Mouse (Mus musculus) T-helper 17 cell (primary cell): ENCODE results near the gene Ube2d1.

Experiments used
- in situ Hi-C, 2 experiments: fragments of 300-600 bp; cut with MboI, MseI; formaldehyde crosslinking; loops; 1 replicate in 1 of 2; 2 replicates in 1 of 2; pipeline ENCODE4 v1.15.1; 2025; ENCODE audit warnings: high pct_unique_total_duplicates in 2 of 2

Gene Ube2d1

GRCm38 (mm10) chr10:71285126-71285580, at the start of gene Ube2d1:
Gene Ube2d1 (minus strand): TSS chr10:71285262.
- in situ Hi-C loops: no loop called here

- in situ Hi-C loops: loop anchor here in 1 of 2 experiments (25.0 kb wide), 1 partner anchor 1329 kb away; the partner anchor contains the start of gene Zwint
Observed at GRCm38 (mm10) chr10:71332859-71333258, 47.8 kb upstream of the Ube2d1 start.

GRCm38 (mm10) chr10:71332376-71332775, 47.3 kb upstream of the Ube2d1 start:
- in situ Hi-C loops: loop anchor here in 1 of 2 experiments (25.0 kb wide), 1 partner anchor 1330 kb away; the partner anchor contains the start of gene Zwint

- in situ Hi-C loops: loop anchor here in 1 of 2 experiments (25.0 kb wide), 1 partner anchor 1330 kb away; the partner anchor contains the start of gene Zwint
Observed at GRCm38 (mm10) chr10:71331908-71332307, 46.8 kb upstream of the Ube2d1 start.

GRCm38 (mm10) chr10:71330070-71330469, 45.0 kb upstream of the Ube2d1 start:
- in situ Hi-C loops: loop anchor here in 1 of 2 experiments (25.0 kb wide), 1 partner anchor 1332 kb away; the partner anchor contains the start of gene Zwint

GRCm38 (mm10) chr10:71329295-71329694, 44.2 kb upstream of the Ube2d1 start:
- in situ Hi-C loops: loop anchor here (5.0 to 25.0 kb wide), 2 partner anchors 73 to 1333 kb away; partner anchors contain the start of gene Zwint (in 1 of the 2)

GRCm38 (mm10) chr10:71328870-71329269, 43.8 kb upstream of the Ube2d1 start:
- in situ Hi-C loops: loop anchor here (5.0 to 25.0 kb wide), 2 partner anchors 73 to 1333 kb away; partner anchors contain the start of gene Zwint (in 1 of the 2)

- in situ Hi-C loops: loop anchor here (5.0 to 25.0 kb wide), 2 partner anchors 74 to 1334 kb away; partner anchors contain the start of gene Zwint (in 1 of the 2)
Observed at GRCm38 (mm10) chr10:71328382-71328781, 43.3 kb upstream of the Ube2d1 start.

- in situ Hi-C loops: loop anchor here (5.0 to 25.0 kb wide), 2 partner anchors 75 to 1335 kb away; partner anchors contain the start of gene Zwint (in 1 of the 2)
Observed at GRCm38 (mm10) chr10:71327386-71327785, 42.3 kb upstream of the Ube2d1 start.

GRCm38 (mm10) chr10:71326789-71327188, 41.7 kb upstream of the Ube2d1 start:
- in situ Hi-C loops: loop anchor here (5.0 to 25.0 kb wide), 2 partner anchors 76 to 1336 kb away; partner anchors contain the start of gene Zwint (in 1 of the 2)

GRCm38 (mm10) chr10:71326123-71326522, 41.1 kb upstream of the Ube2d1 start:
- in situ Hi-C loops: loop anchor here (5.0 to 25.0 kb wide), 2 partner anchors 76 to 1336 kb away; partner anchors contain the start of gene Zwint (in 1 of the 2)

- in situ Hi-C loops: loop anchor here in 1 of 2 experiments (5.0 kb wide), 1 partner anchor 84 kb away; no protein-coding TSS in a partner anchor
Observed at GRCm38 (mm10) chr10:71323669-71324068, 38.6 kb upstream of the Ube2d1 start.

- in situ Hi-C loops: no loop called here
Observed at GRCm38 (mm10) chr10:71316497-71316896, 31.4 kb upstream of the Ube2d1 start.

- in situ Hi-C loops: no loop called here
Observed at GRCm38 (mm10) chr10:71316056-71316455, 31.0 kb upstream of the Ube2d1 start.

- in situ Hi-C loops: no loop called here
Observed at GRCm38 (mm10) chr10:71314596-71314995, 29.5 kb upstream of the Ube2d1 start.

- in situ Hi-C loops: no loop called here
Observed at GRCm38 (mm10) chr10:71310288-71310687, 25.2 kb upstream of the Ube2d1 start.

GRCm38 (mm10) chr10:71308199-71308598, 23.1 kb upstream of the Ube2d1 start:
- in situ Hi-C loops: no loop called here

GRCm38 (mm10) chr10:71306759-71307158, 21.7 kb upstream of the Ube2d1 start:
- in situ Hi-C loops: no loop called here

- in situ Hi-C loops: no loop called here
Observed at GRCm38 (mm10) chr10:71306190-71306589, 21.1 kb upstream of the Ube2d1 start.

- in situ Hi-C loops: no loop called here
Observed at GRCm38 (mm10) chr10:71302490-71302889, 17.4 kb upstream of the Ube2d1 start.

GRCm38 (mm10) chr10:71300161-71300560, 15.1 kb upstream of the Ube2d1 start:
- in situ Hi-C loops: no loop called here

GRCm38 (mm10) chr10:71293245-71293644, 8.2 kb upstream of the Ube2d1 start:
- in situ Hi-C loops: no loop called here

GRCm38 (mm10) chr10:71292254-71292653, 7.2 kb upstream of the Ube2d1 start:
- in situ Hi-C loops: no loop called here
